Mouse (Mus musculus): ENCODE measurements around the gene Kctd3.

DNA sequence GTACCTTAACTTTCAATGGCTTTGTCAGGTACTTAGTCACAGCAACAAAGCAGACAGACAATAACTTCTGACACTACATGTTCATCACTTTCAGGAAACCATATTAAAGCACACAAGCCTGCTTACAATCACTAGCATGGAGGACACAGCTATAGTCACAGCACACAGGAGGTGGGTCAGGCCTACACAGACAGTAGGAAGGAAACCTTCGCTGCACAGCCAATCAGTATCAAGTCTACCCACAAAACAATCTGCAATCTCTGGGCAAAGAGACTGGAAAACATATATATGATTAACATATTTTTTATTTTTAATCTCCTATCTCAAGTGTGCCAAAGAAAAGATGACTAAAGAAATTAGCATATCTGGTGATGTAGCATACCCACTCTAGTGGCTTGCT lies 2.9 kb downstream of the Kctd3 start:
- no peak for TF ChIP-seq POLR2A (IDR thresholded peaks at IDR 0.05; ENCODE audit: extremely low read depth, insufficient read depth, low read length)
- no peak for TF ChIP-seq CTCF (IDR thresholded peaks at IDR 0.05; ENCODE audit: extremely low read depth, insufficient read depth, low read length)
